Mouse (Mus musculus): Measurements from ENCODE around the gene Foxs1. TPM values are rescaled to one million over a fixed set of nuclear protein-coding genes. Genes with fewer than 3 reads are reported as not detected.

The Foxs1 gene
- polyA plus RNA-seq, 1 experiment from 2014 or later = 4.8 TPM

- no peak for ATAC-seq (ENCODE audit: insufficient read depth)
- no peak for TF ChIP-seq CTCF (IDR thresholded peaks at IDR 0.05; ENCODE audit: low read depth)
- 88% methylated on average over 5 of the region's 5 CpGs for WGBS
Measured at GRCm38 (mm10) chr2:152888774-152889173, 44.2 kb downstream of the Foxs1 start.

GRCm38 (mm10) chr2:152887230-152887629 is 45.8 kb downstream of the Foxs1 start:
- no peaks in the 10 kb centered on the region for H3K9me3 ChIP-seq (ENCODE audit: low read depth, low read length)
- no peaks in the 10 kb centered on the region for H3K4me1 ChIP-seq (ENCODE audit: insufficient read depth)
- no peak overlapping the region for H3K4me2 ChIP-seq
- H3K27ac ChIP-seq (ENCODE audit: low read depth) = no peak overlapping the region
- TF ChIP-seq CTCF (IDR thresholded peaks at IDR 0.05; ENCODE audit: low read depth) = no peak
- DNase-seq (no peak), ATAC-seq (ENCODE audit: insufficient read depth) (no peak)
- no peak overlapping the region for H3K4me3 ChIP-seq (ENCODE audit: low read depth, low read length)
- WGBS = 82% methylated on average over 3 of the region's 3 CpGs
- no peak overlapping the region for H3K9ac ChIP-seq
- H3K36me3 ChIP-seq (ENCODE audit: insufficient read depth) = peaks cover 94% of the 10 kb centered on the region
- H3K27me3 ChIP-seq (ENCODE audit: insufficient read depth, low read length) = no peaks in the 10 kb centered on the region

More at GRCm38 (mm10) chr2:152888774-152889173, 44.2 kb downstream of the Foxs1 start:
- Histone ChIP-seq H3K4me1 (ENCODE audit: insufficient read depth) (no peaks in the 10 kb centered on the region), H3K27me3 (ENCODE audit: insufficient read depth, low read length) (no peaks in the 10 kb centered on the region), H3K4me3 (ENCODE audit: low read depth, low read length) (no peak overlapping the region), H3K27ac (ENCODE audit: low read depth) (no peak overlapping the region), H3K9ac (no peak overlapping the region), H3K4me2 (no peak overlapping the region), H3K36me3 (ENCODE audit: insufficient read depth) (peaks cover 95% of the 10 kb centered on the region), H3K9me3 (ENCODE audit: low read depth, low read length) (no peaks in the 10 kb centered on the region)
- DNase-seq = no peak

- 93% methylated on average over 6 of the region's 6 CpGs for WGBS
- no peak overlapping the region for H3K4me2 ChIP-seq
- TF ChIP-seq CTCF (IDR thresholded peaks at IDR 0.05; ENCODE audit: low read depth) = no peak
- no peak for ATAC-seq (ENCODE audit: insufficient read depth)
- no peaks in the 10 kb centered on the region for H3K4me1 ChIP-seq (ENCODE audit: insufficient read depth)
- H3K9ac ChIP-seq = no peak overlapping the region
- DNase-seq = no peak
- peaks cover 96% of the 10 kb centered on the region for H3K36me3 ChIP-seq (ENCODE audit: insufficient read depth)
- H3K4me3 ChIP-seq (ENCODE audit: low read depth, low read length) = no peak overlapping the region
- H3K9me3 ChIP-seq (ENCODE audit: low read depth, low read length) = no peaks in the 10 kb centered on the region
- no peaks in the 10 kb centered on the region for H3K27me3 ChIP-seq (ENCODE audit: insufficient read depth, low read length)
- no peak overlapping the region for H3K27ac ChIP-seq (ENCODE audit: low read depth)
Measured at GRCm38 (mm10) chr2:152884101-152884645, 48.8 kb downstream of the Foxs1 start.

Other genes starting within 250 kb of the Foxs1 start
- gene Mcts2, start 246.2 kb downstream of the Foxs1 start, polyA plus RNA-seq (2014; fragmentation: Nextera tagmentation; extraction: Ambion mirVana) = 28.5 and 32.7 TPM in 2 replicates
- 122 and 123 TPM in 2 replicates for gene Id1, start 197.0 kb downstream of the Foxs1 start, polyA plus RNA-seq (2014; fragmentation: Nextera tagmentation; extraction: Ambion mirVana)
- 51.4 and 59.6 TPM in 2 replicates for gene Cox4i2, start 179.0 kb downstream of the Foxs1 start, polyA plus RNA-seq (2014; fragmentation: Nextera tagmentation; extraction: Ambion mirVana)
- gene Bcl2l1, start 101.5 kb downstream of the Foxs1 start, polyA plus RNA-seq (2014; fragmentation: Nextera tagmentation; extraction: Ambion mirVana) = 102 and 103 TPM in 2 replicates
- 126 and 128 TPM in 2 replicates for gene Tpx2, start 85.2 kb downstream of the Foxs1 start, polyA plus RNA-seq (2014; fragmentation: Nextera tagmentation; extraction: Ambion mirVana)
- gene Mylk2, start 21.9 kb downstream of the Foxs1 start, polyA plus RNA-seq (2014; fragmentation: Nextera tagmentation; extraction: Ambion mirVana) = not detected in 2 replicates
- 0.14 TPM in 1 of 2 replicates, not detected in the other for gene Dusp15, start 18.5 kb upstream of the Foxs1 start, polyA plus RNA-seq (2014; fragmentation: Nextera tagmentation; extraction: Ambion mirVana)
- 0.20 and 0.59 TPM in 2 replicates for gene Ttll9, start 29.3 kb upstream of the Foxs1 start, polyA plus RNA-seq (2014; fragmentation: Nextera tagmentation; extraction: Ambion mirVana)
- gene Pdrg1, start 82.2 kb upstream of the Foxs1 start, polyA plus RNA-seq (2014; fragmentation: Nextera tagmentation; extraction: Ambion mirVana) = 54.5 and 56.8 TPM in 2 replicates
- gene Xkr7, start 98.6 kb upstream of the Foxs1 start, polyA plus RNA-seq (2014; fragmentation: Nextera tagmentation; extraction: Ambion mirVana) = not detected in 2 replicates
- 5.7 and 6.0 TPM in 2 replicates for gene Ccm2l, start 132.7 kb upstream of the Foxs1 start, polyA plus RNA-seq (2014; fragmentation: Nextera tagmentation; extraction: Ambion mirVana)
- 2.6 and 3.7 TPM in 2 replicates for gene Hck, start 175.3 kb upstream of the Foxs1 start, polyA plus RNA-seq (2014; fragmentation: Nextera tagmentation; extraction: Ambion mirVana)
- 90.2 and 90.9 TPM in 2 replicates for gene Tm9sf4, start 228.1 kb upstream of the Foxs1 start, polyA plus RNA-seq (2014; fragmentation: Nextera tagmentation; extraction: Ambion mirVana)

Data from lung, embryonic 14.5 days (tissue).